Mouse (Mus musculus) midbrain, postnatal 0 days (tissue): Measurements from ENCODE around the gene Rb1. TPM values are rescaled to one million over a fixed set of nuclear protein-coding genes. Genes with fewer than 3 reads are reported as not detected.

ENCODE experiments used
- ATAC-seq: fragments of 200-750 bp; cut with Nextera tagmentation; 2 replicates; pipeline ENCODE4 v1.8.0; 2017; ENCODE audit warnings: moderate number of reproducible peaks, mild to moderate bottlenecking, moderate TSS enrichment, moderate library complexity; ENCODE audit not compliant: low FRiP score
- DNase-seq: peaks from one replicate; pipeline ENCODE4 v3.0.0-alpha.2; 2015; ENCODE audit warnings: low spot score
- H3K27ac ChIP-seq: fragments of 300-500 bp; sonication (generic); 2 replicates; pipeline ENCODE4 v1.5.1; 2014; ENCODE audit warnings: low read depth, mild to moderate bottlenecking, low read length, mixed read lengths
- H3K27me3 ChIP-seq: fragments of 300-500 bp; sonication (generic); 2 replicates; pipeline ENCODE4 v1.6.1; 2014; ENCODE audit warnings: low read length, control low read depth, mixed read lengths; ENCODE audit not compliant: insufficient read depth
- H3K36me3 ChIP-seq: fragments of 300-500 bp; sonication (generic); 2 replicates; pipeline ENCODE4 v1.6.1; 2014; ENCODE audit warnings: low read length, control low read depth, mixed read lengths; ENCODE audit not compliant: insufficient read depth
- H3K4me1 ChIP-seq: fragments of 300-500 bp; sonication (generic); 2 replicates; pipeline ENCODE4 v1.6.1; 2014; ENCODE audit warnings: mild to moderate bottlenecking, control low read depth, antibody characterized with exemption, low read length, mixed read lengths; ENCODE audit not compliant: insufficient read depth
- H3K4me2 ChIP-seq: fragments of 300-500 bp; sonication (generic); 2 replicates; pipeline ENCODE4 v1.6.1; 2014; ENCODE audit warnings: low read depth, mild to moderate bottlenecking, low read length, mixed read lengths; ENCODE audit not compliant: poor library complexity, severe bottlenecking
- H3K4me3 ChIP-seq: fragments of 300-500 bp; sonication (generic); 2 replicates; pipeline ENCODE4 v1.5.1; 2014; ENCODE audit warnings: low read depth, mild to moderate bottlenecking, low read length, moderate library complexity
- H3K9ac ChIP-seq: fragments of 300-500 bp; sonication (generic); replicated peaks from 2 replicates; pipeline ENCODE4 v1.6.1; 2014; ENCODE audit warnings: mild to moderate bottlenecking, low read length, moderate library complexity, mixed read lengths; ENCODE audit not compliant: poor library complexity, severe bottlenecking
- H3K9me3 ChIP-seq: fragments of 300-500 bp; sonication (generic); 2 replicates; pipeline ENCODE4 v1.6.1; 2016; ENCODE audit warnings: low read length, control low read depth
- CTCF ChIP-seq: IDR thresholded peaks from 2 replicates; pipeline ENCODE4 v1.5.1; 2016; ENCODE audit warnings: antibody characterized with exemption, mild to moderate bottlenecking
- WGBS: fragments of 180-500 bp; shearing (Covaris S2); extraction: QIAGEN DNeasy Blood & Tissue Kit; methylation state at CpG from one replicate; pipeline ENCODE4 v1.1.7; 2014; 5-methylcytosine and 5-hydroxymethylcytosine counted together
- microRNA counts: library from miRNA; unstranded; fragments of <30 nt; microRNA quantifications from one replicate; lab custom pipeline; 2015
- microRNA-seq: library from miRNA; unstranded; fragments of <30 nt; microRNA quantifications from one replicate; pipeline ENCODE4, GENCODE M21; 2016; ENCODE audit warnings: borderline number of aligned reads
- polyA plus RNA-seq: library from polyadenylated mRNA; unstranded; fragments of >200 nt; fragmentation: Nextera tagmentation; extraction: Ambion mirVana; gene quantifications from 2 replicates; pipeline ENCODE4 v1.2.1, GENCODE M21; 2015
- total RNA-seq: library from RNA; depleted of rRNA; stranded (reverse); fragments of >200 nt; gene quantifications from 2 replicates; pipeline ENCODE4 v1.2.3, GENCODE M21; 2014; rRNA removed

Gene Rb1
- total and polyA plus RNA-seq, 2 experiments from 2014 or later = 17.3 to 32.7 TPM

DNA sequence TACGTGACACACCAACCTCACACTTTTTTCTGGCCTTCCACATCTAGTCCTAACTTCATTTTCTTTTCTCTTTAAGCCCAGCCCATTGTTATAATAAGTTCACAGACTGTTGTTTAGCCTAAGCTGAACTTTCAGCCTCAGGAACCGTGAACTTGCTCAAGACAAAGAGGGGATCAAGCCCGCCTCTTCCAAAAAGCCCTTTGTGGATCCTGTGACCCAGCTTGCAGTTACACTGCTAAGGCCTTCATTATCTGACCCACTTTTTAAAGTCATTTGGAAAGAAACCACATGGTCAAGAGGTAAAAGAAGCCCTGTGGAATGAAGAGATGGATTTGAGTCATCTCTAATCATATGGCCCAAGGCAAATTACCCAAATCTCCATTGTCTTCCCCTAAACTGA, 183.8 kb downstream of the Rb1 start:
- Histone ChIP-seq H3K27ac (no peak overlapping the region), H3K36me3 (no peaks in the 10 kb centered on the region), H3K27me3 (no peaks in the 10 kb centered on the region), H3K4me3 (no peak overlapping the region), H3K4me2 (peak overlapping the region; percentile 70; the same call in 1 of the 2 replicates), H3K9me3 (no peaks in the 10 kb centered on the region), H3K9ac (no peak overlapping the region), H3K4me1 (peaks cover 11% of the 10 kb centered on the region)
- ATAC-seq = no peak
- TF ChIP-seq CTCF = no peak
- DNase-seq = no peak
- 52% methylated on average over 3 of the region's 3 CpGs for WGBS

DNA sequence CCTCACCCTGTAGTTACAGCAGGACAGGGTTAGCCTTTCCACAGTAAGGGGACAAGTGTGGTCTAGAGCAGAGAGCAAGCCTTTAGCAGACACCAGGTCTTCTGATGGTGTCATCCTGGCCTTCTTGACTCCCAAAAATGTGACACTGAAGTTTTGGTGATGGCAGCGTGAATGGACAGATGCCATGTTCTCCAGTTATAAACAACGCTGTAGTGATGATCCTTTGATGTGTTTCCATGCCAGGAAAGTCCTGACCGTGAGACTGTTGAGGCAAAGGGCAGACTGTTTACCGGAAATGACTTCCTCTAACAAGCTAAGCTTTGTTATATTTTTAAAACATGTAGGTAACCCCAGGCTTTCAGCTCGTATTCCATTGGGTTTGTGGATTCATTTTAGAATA, 185.8 kb downstream of the Rb1 start:
- H3K27me3 ChIP-seq = no peaks in the 10 kb centered on the region
- no peak overlapping the region for H3K4me3 ChIP-seq
- no peaks in the 10 kb centered on the region for H3K9me3 ChIP-seq
- ATAC-seq = no peak
- H3K36me3 ChIP-seq = no peaks in the 10 kb centered on the region
- 80% methylated on average over 5 of the region's 5 CpGs for WGBS
- H3K4me1 ChIP-seq = peaks cover 11% of the 10 kb centered on the region
- no peak overlapping the region for H3K4me2 ChIP-seq
- no peak for TF ChIP-seq CTCF
- no peak overlapping the region for H3K9ac ChIP-seq
- H3K27ac ChIP-seq = no peak overlapping the region
- no peak for DNase-seq

DNA sequence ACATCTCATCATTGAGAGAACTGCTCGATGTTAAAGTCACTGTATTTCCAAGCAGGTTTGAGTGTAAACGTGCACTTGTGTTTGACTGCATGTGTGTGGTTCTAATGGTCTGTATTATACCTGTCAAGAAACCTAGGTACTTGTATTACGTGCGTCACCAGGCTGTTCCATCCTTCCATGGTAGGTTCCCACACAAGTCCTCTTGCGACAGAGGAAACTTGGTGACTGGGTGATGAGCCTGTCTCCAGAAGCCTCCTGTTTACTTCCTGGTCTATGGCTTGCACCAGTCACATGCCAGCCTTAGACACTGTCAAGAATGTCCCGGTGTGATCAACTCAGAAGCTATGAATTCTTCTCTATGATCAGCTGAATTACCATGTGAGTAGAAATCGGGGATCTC, 187.1 kb downstream of the Rb1 start:
- DNase-seq (no peak), ATAC-seq (no peak)
- no peak overlapping the region for H3K4me2 ChIP-seq
- H3K36me3 ChIP-seq = no peaks in the 10 kb centered on the region
- H3K27ac ChIP-seq = no peak overlapping the region
- peaks cover 6% of the 10 kb centered on the region for H3K4me1 ChIP-seq
- H3K4me3 ChIP-seq = no peak overlapping the region
- no peaks in the 10 kb centered on the region for H3K9me3 ChIP-seq
- no peaks in the 10 kb centered on the region for H3K27me3 ChIP-seq
- WGBS = 94% methylated on average over 7 of the region's 7 CpGs
- no peak for TF ChIP-seq CTCF
- no peak overlapping the region for H3K9ac ChIP-seq

DNA sequence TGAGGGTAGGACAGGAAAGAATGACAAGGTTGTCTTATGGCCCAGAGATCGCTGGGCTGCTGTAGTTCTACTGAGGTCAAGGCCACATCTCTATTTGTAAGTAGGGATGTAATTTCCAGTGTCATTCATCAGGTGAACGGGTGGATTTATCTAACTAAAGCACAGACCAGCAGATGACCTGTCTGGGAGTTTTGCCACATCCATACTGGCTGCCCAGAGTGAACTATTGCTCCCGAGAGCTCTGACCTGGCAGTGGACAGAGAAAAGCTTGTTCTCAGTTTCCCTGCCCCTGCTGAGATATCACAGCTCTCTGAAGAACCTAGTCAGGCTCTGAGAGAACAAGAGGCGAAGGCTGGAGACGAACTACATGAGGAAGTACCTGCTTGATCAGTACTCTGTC, 188.4 kb downstream of the Rb1 start:
- Histone ChIP-seq H3K27ac (no peak overlapping the region), H3K36me3 (no peaks in the 10 kb centered on the region), H3K4me3 (no peak overlapping the region), H3K27me3 (no peaks in the 10 kb centered on the region), H3K4me1 (peaks cover 5% of the 10 kb centered on the region), H3K9ac (no peak overlapping the region), H3K4me2 (no peak overlapping the region), H3K9me3 (no peaks in the 10 kb centered on the region)
- WGBS = 89% methylated on average over 5 of the region's 5 CpGs
- DNase-seq (no peak), ATAC-seq (no peak)
- no peak for TF ChIP-seq CTCF

MicroRNAs encoded within 50 kb of the gene (microRNA counts, 519-probe panel; counts per million panel counts)
- 528 counts per million, percentile 58 among the panel's probes with 10 or more counts for microRNA mmu-miR-687 (lab: Ali Mortazavi, UCI)

Small RNAs within 50 kb of the gene (microRNA-seq; reads per million reads assigned to microRNA genes)
- not detected for gene Mir687

Other genes starting within 250 kb of the Rb1 start
- gene Rcbtb2, start 202.8 kb downstream of the Rb1 start, total RNA-seq = 54.1 and 77.5 TPM in 2 replicates
- 43.1 and 45.4 TPM in 2 replicates for gene Rcbtb2, start 202.8 kb downstream of the Rb1 start, polyA plus RNA-seq
- 2.2 and 2.3 TPM in 2 replicates for gene Lpar6, start 87.9 kb downstream of the Rb1 start, total RNA-seq
- 1.3 and 1.8 TPM in 2 replicates for gene Lpar6, start 87.9 kb downstream of the Rb1 start, polyA plus RNA-seq
- gene Itm2b, start 59.5 kb upstream of the Rb1 start, total RNA-seq = 381 and 427 TPM in 2 replicates
- 855 and 913 TPM in 2 replicates for gene Itm2b, start 59.5 kb upstream of the Rb1 start, polyA plus RNA-seq
- gene Med4, start 184.2 kb upstream of the Rb1 start, total RNA-seq = 25.2 and 25.6 TPM in 2 replicates
- gene Med4, start 184.2 kb upstream of the Rb1 start, polyA plus RNA-seq = 80.6 and 81.7 TPM in 2 replicates
- gene Sucla2, start 199.5 kb upstream of the Rb1 start, total RNA-seq = 70.5 and 96.7 TPM in 2 replicates
- 149 and 150 TPM in 2 replicates for gene Sucla2, start 199.5 kb upstream of the Rb1 start, polyA plus RNA-seq
- 6.7 and 8.9 TPM in 2 replicates for gene Nudt15, start 222.4 kb upstream of the Rb1 start, total RNA-seq
- gene Nudt15, start 222.4 kb upstream of the Rb1 start, polyA plus RNA-seq = 9.4 and 10.9 TPM in 2 replicates